ENCODE assay signal across 8 mouse cellular contexts in the genomic region with DNA sequence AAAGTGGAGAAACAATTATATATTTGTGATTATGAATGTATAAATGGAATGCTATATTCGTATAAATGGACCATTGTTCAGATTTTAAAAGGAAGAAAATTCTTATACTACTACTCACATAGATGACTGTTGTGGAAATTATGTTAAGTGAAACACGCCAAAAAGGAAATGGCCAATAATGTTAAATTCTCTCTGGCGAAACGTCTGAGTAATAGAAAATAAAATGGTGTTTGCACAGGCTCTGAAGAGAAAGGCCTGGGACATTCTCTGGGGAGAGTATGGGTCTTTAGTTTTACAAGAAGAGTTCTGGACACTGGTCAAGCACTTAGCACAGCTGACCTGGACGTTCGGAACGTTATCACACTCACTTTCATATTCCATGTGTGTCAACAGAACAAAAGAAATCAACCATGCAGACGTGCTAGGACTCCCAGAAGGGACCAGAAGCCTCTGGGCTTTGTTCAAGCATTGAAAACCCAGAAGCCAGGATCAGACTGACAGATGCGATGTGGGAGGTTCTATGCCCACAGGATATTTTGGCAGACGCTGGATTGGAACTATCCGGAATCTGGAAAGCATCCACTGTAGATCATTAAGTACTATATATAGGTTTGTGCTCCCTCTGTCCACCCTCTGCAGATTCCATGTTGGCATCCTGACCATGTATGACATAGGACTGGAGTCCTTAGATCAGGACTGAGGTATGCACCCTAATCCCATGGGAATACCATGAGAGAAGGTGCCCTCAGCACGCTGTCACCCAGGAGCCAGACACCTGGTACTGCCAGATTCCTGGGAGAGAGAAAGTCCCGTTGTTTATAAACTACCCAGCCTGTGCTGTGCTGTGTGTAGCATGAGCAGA.
DNase-seq lines count a peak whose midpoint lies in the region; TF ChIP-seq lines count a peak whose summit lies in the region.
"Had no signal": no experiment of that assay in that cellular context is flagged by ENCODE, and none has a peak within 500 bp of the region (broad histone marks: within the 10 kb centered on the region; RNA-seq: fewer than 3 reads in every experiment).

No protein-coding gene starts in this region.

- no peaks in the 10 kb centered on the region for H3K79me2 ChIP-seq in heart, adult 2 months (replicated peaks; ENCODE audit: control insufficient read depth, insufficient read depth, low read length)

- H3K36me3 ChIP-seq in heart, adult 2 months (ENCODE audit: control insufficient read depth, insufficient read depth, low read length) = no peaks in the 10 kb centered on the region

- TF ChIP-seq POLR2A in heart, adult 2 months (IDR thresholded peaks at IDR 0.05; ENCODE audit: insufficient read depth, low read depth, low read length) = no peak

- no peak overlapping the region for H3K9ac ChIP-seq in heart, adult 2 months (ENCODE audit: low read depth, low read length)

- peak in 1 of 2 experiments; percentile 9 for DNase-seq in heart, adult 2 months
- no peak for DNase-seq in heart, adult 8-10 months (ENCODE audit: low spot score)
- DNase-seq in adipocyte (ENCODE audit: low spot score) = peak; percentile 59
- DNase-seq in frontal cortex, adult 2 months (ENCODE audit: extremely low spot score in 1 of 2, low spot score in 1 of 2) = peak; percentile 45 to 82
- DNase-seq in left cerebral cortex, postnatal 14 days (ENCODE audit: low spot score in 2 of 2) = peak; percentile 56 to 68
- DNase-seq in kidney, adult 8-10 months = no peak
- no peak for DNase-seq in thymus, postnatal 36 days
- DNase-seq: kidney, postnatal 36 days had no signal

- intact Hi-C loops in heart, adult 2 months (cut with DNase I) = no loop called here
- intact Hi-C loops in left cerebral cortex, postnatal 14 days (cut with DNase I) = loop anchor here (5.0 kb wide), 1 partner anchor 65 kb away; no protein-coding TSS in a partner anchor

- no peak overlapping the region for H3K4me3 ChIP-seq in heart, adult 2 months

- peaks cover 4% of the 10 kb centered on the region for H3K4me1 ChIP-seq in heart, adult 2 months (ENCODE audit: control insufficient read depth, insufficient read depth, low read length)

- no peak for TF ChIP-seq EP300 in heart, adult 2 months (IDR thresholded peaks at IDR 0.05; ENCODE audit: insufficient read depth, low read depth, low read length)

- no peak for TF ChIP-seq CTCF in heart, adult 2 months (IDR thresholded peaks at IDR 0.05)

- 34% methylated on average over 13 of the region's 13 CpGs for WGBS in heart, adult 2 months

- peak overlapping the region; percentile 49 for H3K27ac ChIP-seq in heart, adult 2 months

- no peaks in the 10 kb centered on the region for H3K27me3 ChIP-seq in heart, adult 2 months (ENCODE audit: control insufficient read depth, insufficient read depth, low read length)

Comparison
In these comparisons a context has a peak if more than half of its experiments do, and no peak if none do; other contexts are left out.
1. DNase-seq: peak in adipocyte (single experiment), frontal cortex, adult 2 months (2 of 2) and left cerebral cortex, postnatal 14 days (2 of 2); none in heart, adult 8-10 months (single experiment), kidney, adult 8-10 months (0 of 2) and thymus, postnatal 36 days (0 of 2).